Mouse (Mus musculus) brain, embryonic 14.5 days (tissue): ENCODE results near the gene Btnl2.

Experiments
- CTCF ChIP-seq: fragments of 200-500 bp; IDR thresholded peaks from 2 replicates; pipeline ENCODE4 v1.5.1; 2012; ENCODE audit warnings: inconsistent platforms, mild to moderate bottlenecking, moderate library complexity, borderline replicate concordance; ENCODE audit not compliant: insufficient read depth, insufficient read length; ENCODE audit errors: extremely low read depth
- POLR2A ChIP-seq: fragments of 200-500 bp; IDR thresholded peaks from 2 replicates; pipeline ENCODE4 v1.6.1; 2012; ENCODE audit warnings: mild to moderate bottlenecking, inconsistent platforms, borderline replicate concordance; ENCODE audit not compliant: poor library complexity, insufficient read depth, insufficient read length, severe bottlenecking; ENCODE audit errors: extremely low read depth

DNA sequence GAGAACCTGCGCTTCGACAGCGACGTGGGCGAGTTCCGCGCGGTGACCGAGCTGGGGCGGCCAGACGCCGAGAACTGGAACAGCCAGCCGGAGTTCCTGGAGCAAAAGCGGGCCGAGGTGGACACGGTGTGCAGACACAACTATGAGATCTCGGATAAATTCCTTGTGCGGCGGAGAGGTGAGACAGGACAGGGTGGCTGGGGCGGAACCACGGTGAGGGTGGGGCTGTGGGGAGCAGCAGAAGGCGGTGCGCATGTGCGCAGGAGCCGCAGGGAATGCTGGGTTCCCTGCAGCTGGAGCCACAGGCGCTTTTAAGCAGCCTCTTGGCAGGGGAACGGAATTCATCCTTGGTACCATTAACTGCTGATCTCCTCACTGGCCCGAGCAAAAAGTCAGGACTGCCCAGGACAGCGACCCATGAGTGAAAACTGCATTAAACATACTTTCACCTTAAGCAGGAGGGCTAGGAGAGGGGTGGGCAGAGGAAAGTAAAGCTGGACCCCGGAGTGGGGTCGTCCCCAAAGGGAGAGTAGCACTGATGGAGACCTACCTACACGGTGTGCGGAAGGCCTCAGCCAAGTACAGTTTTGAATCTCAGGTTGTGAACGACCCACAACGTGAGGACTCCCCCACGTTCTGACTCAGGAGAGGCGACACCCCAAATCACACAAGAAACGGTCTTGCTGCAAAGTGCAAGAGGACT lies 44.8 kb upstream of the Btnl2 start:
- no peak for TF ChIP-seq CTCF
- peak; percentile 32; the same call in 1 of the 2 replicates for TF ChIP-seq POLR2A
